Mouse (Mus musculus): ENCODE data around the gene Krtap9-5. TPM values are rescaled to one million over a fixed set of nuclear protein-coding genes. Genes with fewer than 3 reads are reported as not detected.

Krtap9-5 gene
- total and polyA plus RNA-seq, 2 experiments from 2014 or later = not detected

DNA sequence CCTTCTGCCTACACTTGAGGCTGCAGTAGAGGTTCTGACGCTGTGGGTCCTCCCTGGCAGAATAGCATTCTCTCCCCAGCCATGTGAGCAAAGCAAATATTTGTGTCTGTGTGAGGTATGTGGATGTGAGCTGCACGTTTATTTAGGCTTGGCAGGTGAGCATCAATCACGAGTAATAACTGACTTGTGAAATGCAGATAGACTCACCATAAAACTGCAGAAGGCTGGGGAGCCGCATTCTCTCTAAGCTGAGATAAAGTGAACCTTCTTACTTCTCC is 46.0 kb downstream of the Krtap9-5 start:
- no peak for TF ChIP-seq EP300 (IDR thresholded peaks at IDR 0.05; ENCODE audit: low read depth)
- no peak for TF ChIP-seq CTCF (IDR thresholded peaks at IDR 0.05; ENCODE audit: low read depth)
- no peaks in the 10 kb centered on the region for H3K36me3 ChIP-seq (replicated peaks; ENCODE audit: control insufficient read depth, insufficient read depth, low read length)
- H3K4me1 ChIP-seq (ENCODE audit: control insufficient read depth, insufficient read depth) = no peaks in the 10 kb centered on the region
- DNase-seq (ENCODE audit: low spot score) = no peak
- no peak for ATAC-seq (ENCODE audit: insufficient read depth, low read depth)
- H3K27me3 ChIP-seq (ENCODE audit: control insufficient read depth, insufficient read depth, low read length) = peaks cover 24% of the 10 kb centered on the region; the same call in 1 of the 2 replicates
- H3K4me3 ChIP-seq (ENCODE audit: low read depth, low read length) = no peak overlapping the region
- no peaks in the 10 kb centered on the region for H3K9me3 ChIP-seq (replicated peaks; ENCODE audit: control insufficient read depth, low read length)
- no peak overlapping the region for H3K4me2 ChIP-seq (ENCODE audit: low read depth, low read length)
- 56% methylated on average over 4 of the region's 4 CpGs for WGBS
- H3K27ac ChIP-seq (ENCODE audit: low read depth) = no peak overlapping the region
- H3K9ac ChIP-seq (replicated peaks; ENCODE audit: low read depth, low read length) = no peak overlapping the region

DNA sequence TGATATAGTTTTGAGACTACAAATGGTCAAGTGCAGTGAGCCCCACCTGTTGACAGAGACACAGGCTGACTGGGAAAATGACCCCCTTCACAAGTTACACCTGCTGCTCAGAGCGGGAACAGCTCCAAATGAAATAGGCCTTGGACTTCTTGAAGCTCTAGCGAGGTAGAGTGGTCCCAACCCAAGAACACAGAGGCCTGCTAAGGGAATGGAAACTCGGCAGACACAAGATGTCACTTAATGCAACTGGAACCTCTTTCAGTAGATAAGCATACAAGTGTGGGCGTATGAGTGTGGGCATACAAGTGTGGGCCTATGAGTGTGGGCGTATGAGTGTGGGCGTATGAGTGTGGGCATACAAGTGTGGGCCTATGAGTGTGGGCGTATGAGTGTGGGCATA is 50.8 kb downstream of the Krtap9-5 start:
- WGBS = 74% methylated on average over 7 of the region's 7 CpGs
- H3K36me3 ChIP-seq (replicated peaks; ENCODE audit: control insufficient read depth, insufficient read depth, low read length) = no peaks in the 10 kb centered on the region
- H3K9ac ChIP-seq (replicated peaks; ENCODE audit: low read depth, low read length) = no peak overlapping the region
- H3K27ac ChIP-seq (ENCODE audit: low read depth) = no peak overlapping the region
- H3K9me3 ChIP-seq (replicated peaks; ENCODE audit: control insufficient read depth, low read length) = no peaks in the 10 kb centered on the region
- H3K4me1 ChIP-seq (ENCODE audit: control insufficient read depth, insufficient read depth) = no peaks in the 10 kb centered on the region
- H3K27me3 ChIP-seq (ENCODE audit: control insufficient read depth, insufficient read depth, low read length) = 0 out of 2 replicates have a peak, but pooled peaks cover 7% of the 10 kb centered on the region
- TF ChIP-seq CTCF (IDR thresholded peaks at IDR 0.05; ENCODE audit: low read depth) = no peak
- no peak for TF ChIP-seq EP300 (IDR thresholded peaks at IDR 0.05; ENCODE audit: low read depth)
- ATAC-seq (ENCODE audit: insufficient read depth, low read depth) (no peak), DNase-seq (ENCODE audit: low spot score) (no peak)
- H3K4me3 ChIP-seq (ENCODE audit: low read depth, low read length) = no peak overlapping the region
- no peak overlapping the region for H3K4me2 ChIP-seq (ENCODE audit: low read depth, low read length)

Other genes with a start within 250 kb of the Krtap9-5 start
Only the 30 nearest of the 32 such genes appear.
- gene Gm11595, start 175.6 kb upstream of the Krtap9-5 start, total RNA-seq (2014; rRNA removed; ENCODE audit: low replicate concordance) = not detected in 2 replicates
- not detected in 2 replicates for gene Gm11595, start 175.6 kb upstream of the Krtap9-5 start, polyA plus RNA-seq (2015; fragmentation: Nextera tagmentation; extraction: Ambion mirVana)
- not detected in 2 replicates for gene Krtap4-8, start 167.8 kb upstream of the Krtap9-5 start, total RNA-seq (2014; rRNA removed; ENCODE audit: low replicate concordance)
- not detected in 2 replicates for gene Krtap4-8, start 167.8 kb upstream of the Krtap9-5 start, polyA plus RNA-seq (2015; fragmentation: Nextera tagmentation; extraction: Ambion mirVana)
- not detected in 2 replicates for gene Krtap4-9, start 163.3 kb upstream of the Krtap9-5 start, total RNA-seq (2014; rRNA removed; ENCODE audit: low replicate concordance)
- not detected in 2 replicates for gene Krtap4-9, start 163.3 kb upstream of the Krtap9-5 start, polyA plus RNA-seq (2015; fragmentation: Nextera tagmentation; extraction: Ambion mirVana)
- not detected in 2 replicates for gene Gm11596, start 155.0 kb upstream of the Krtap9-5 start, total RNA-seq (2014; rRNA removed; ENCODE audit: low replicate concordance)
- gene Gm11596, start 155.0 kb upstream of the Krtap9-5 start, polyA plus RNA-seq (2015; fragmentation: Nextera tagmentation; extraction: Ambion mirVana) = not detected in 2 replicates
- gene Gm11569, start 149.5 kb upstream of the Krtap9-5 start, total RNA-seq (2014; rRNA removed; ENCODE audit: low replicate concordance) = not detected in 2 replicates
- not detected in 2 replicates for gene Gm11569, start 149.5 kb upstream of the Krtap9-5 start, polyA plus RNA-seq (2015; fragmentation: Nextera tagmentation; extraction: Ambion mirVana)
- not detected in 2 replicates for gene Gm11554, start 144.0 kb upstream of the Krtap9-5 start, total RNA-seq (2014; rRNA removed; ENCODE audit: low replicate concordance)
- not detected in 2 replicates for gene Gm11554, start 144.0 kb upstream of the Krtap9-5 start, polyA plus RNA-seq (2015; fragmentation: Nextera tagmentation; extraction: Ambion mirVana)
- not detected in 2 replicates for gene Krtap4-13, start 138.6 kb upstream of the Krtap9-5 start, total RNA-seq (2014; rRNA removed; ENCODE audit: low replicate concordance)
- not detected in 2 replicates for gene Krtap4-13, start 138.6 kb upstream of the Krtap9-5 start, polyA plus RNA-seq (2015; fragmentation: Nextera tagmentation; extraction: Ambion mirVana)
- gene Gm11564, start 132.8 kb upstream of the Krtap9-5 start, total RNA-seq (2014; rRNA removed; ENCODE audit: low replicate concordance) = not detected in 2 replicates
- gene Gm11564, start 132.8 kb upstream of the Krtap9-5 start, polyA plus RNA-seq (2015; fragmentation: Nextera tagmentation; extraction: Ambion mirVana) = not detected in 2 replicates
- gene 2300003K06Rik, start 110.4 kb upstream of the Krtap9-5 start, total RNA-seq (2014; rRNA removed; ENCODE audit: low replicate concordance) = not detected in 2 replicates
- not detected in 2 replicates for gene 2300003K06Rik, start 110.4 kb upstream of the Krtap9-5 start, polyA plus RNA-seq (2015; fragmentation: Nextera tagmentation; extraction: Ambion mirVana)
- gene Krtap4-16, start 96.9 kb upstream of the Krtap9-5 start, total RNA-seq (2014; rRNA removed; ENCODE audit: low replicate concordance) = not detected in 2 replicates
- not detected in 2 replicates for gene Krtap4-16, start 96.9 kb upstream of the Krtap9-5 start, polyA plus RNA-seq (2015; fragmentation: Nextera tagmentation; extraction: Ambion mirVana)
- not detected in 2 replicates for gene Gm11568, start 90.6 kb upstream of the Krtap9-5 start, total RNA-seq (2014; rRNA removed; ENCODE audit: low replicate concordance)
- not detected in 2 replicates for gene Gm11568, start 90.6 kb upstream of the Krtap9-5 start, polyA plus RNA-seq (2015; fragmentation: Nextera tagmentation; extraction: Ambion mirVana)
- gene Gm11559, start 84.0 kb upstream of the Krtap9-5 start, total RNA-seq (2014; rRNA removed; ENCODE audit: low replicate concordance) = not detected in 2 replicates
- gene Gm11559, start 84.0 kb upstream of the Krtap9-5 start, polyA plus RNA-seq (2015; fragmentation: Nextera tagmentation; extraction: Ambion mirVana) = not detected in 2 replicates
- gene Krtap9-1, start 75.1 kb upstream of the Krtap9-5 start, total RNA-seq (2014; rRNA removed; ENCODE audit: low replicate concordance) = not detected in 2 replicates
- gene Krtap9-1, start 75.1 kb upstream of the Krtap9-5 start, polyA plus RNA-seq (2015; fragmentation: Nextera tagmentation; extraction: Ambion mirVana) = not detected in 2 replicates
- not detected in 2 replicates for gene Gm11567, start 69.3 kb upstream of the Krtap9-5 start, total RNA-seq (2014; rRNA removed; ENCODE audit: low replicate concordance)
- not detected in 2 replicates for gene Gm11567, start 69.3 kb upstream of the Krtap9-5 start, polyA plus RNA-seq (2015; fragmentation: Nextera tagmentation; extraction: Ambion mirVana)
- not detected in 2 replicates for gene Krtap31-1, start 40.6 kb upstream of the Krtap9-5 start, total RNA-seq (2014; rRNA removed; ENCODE audit: low replicate concordance)
- gene Krtap31-1, start 40.6 kb upstream of the Krtap9-5 start, polyA plus RNA-seq (2015; fragmentation: Nextera tagmentation; extraction: Ambion mirVana) = not detected in 2 replicates
- gene Gm11565, start 33.7 kb upstream of the Krtap9-5 start, total RNA-seq (2014; rRNA removed; ENCODE audit: low replicate concordance) = not detected in 2 replicates
- gene Gm11565, start 33.7 kb upstream of the Krtap9-5 start, polyA plus RNA-seq (2015; fragmentation: Nextera tagmentation; extraction: Ambion mirVana) = not detected in 2 replicates
- gene Krtap31-2, start 12.2 kb upstream of the Krtap9-5 start, total RNA-seq (2014; rRNA removed; ENCODE audit: low replicate concordance) = not detected in 2 replicates
- gene Krtap31-2, start 12.2 kb upstream of the Krtap9-5 start, polyA plus RNA-seq (2015; fragmentation: Nextera tagmentation; extraction: Ambion mirVana) = not detected in 2 replicates
- not detected in 2 replicates for gene Krtap29-1, start 30.6 kb downstream of the Krtap9-5 start, total RNA-seq (2014; rRNA removed; ENCODE audit: low replicate concordance)
- gene Krtap29-1, start 30.6 kb downstream of the Krtap9-5 start, polyA plus RNA-seq (2015; fragmentation: Nextera tagmentation; extraction: Ambion mirVana) = not detected in 2 replicates
- not detected in 2 replicates for gene Krtap16-1, start 38.1 kb downstream of the Krtap9-5 start, total RNA-seq (2014; rRNA removed; ENCODE audit: low replicate concordance)
- not detected in 2 replicates for gene Krtap16-1, start 38.1 kb downstream of the Krtap9-5 start, polyA plus RNA-seq (2015; fragmentation: Nextera tagmentation; extraction: Ambion mirVana)
- not detected in 2 replicates for gene Krtap17-1, start 45.5 kb downstream of the Krtap9-5 start, total RNA-seq (2014; rRNA removed; ENCODE audit: low replicate concordance)
- not detected in 2 replicates for gene Krtap17-1, start 45.5 kb downstream of the Krtap9-5 start, polyA plus RNA-seq (2015; fragmentation: Nextera tagmentation; extraction: Ambion mirVana)
- gene Krt33a, start 67.7 kb downstream of the Krtap9-5 start, total RNA-seq (2014; rRNA removed; ENCODE audit: low replicate concordance) = not detected in 2 replicates
- gene Krt33a, start 67.7 kb downstream of the Krtap9-5 start, polyA plus RNA-seq (2015; fragmentation: Nextera tagmentation; extraction: Ambion mirVana) = not detected in 2 replicates
- gene Krt33b, start 81.4 kb downstream of the Krtap9-5 start, total RNA-seq (2014; rRNA removed; ENCODE audit: low replicate concordance) = not detected in 2 replicates
- gene Krt33b, start 81.4 kb downstream of the Krtap9-5 start, polyA plus RNA-seq (2015; fragmentation: Nextera tagmentation; extraction: Ambion mirVana) = not detected in 2 replicates
- gene Krt34, start 93.1 kb downstream of the Krtap9-5 start, total RNA-seq (2014; rRNA removed; ENCODE audit: low replicate concordance) = not detected in 2 replicates
- gene Krt34, start 93.1 kb downstream of the Krtap9-5 start, polyA plus RNA-seq (2015; fragmentation: Nextera tagmentation; extraction: Ambion mirVana) = not detected in 2 replicates
- not detected in 2 replicates for gene Krt31, start 102.1 kb downstream of the Krtap9-5 start, total RNA-seq (2014; rRNA removed; ENCODE audit: low replicate concordance)
- gene Krt31, start 102.1 kb downstream of the Krtap9-5 start, polyA plus RNA-seq (2015; fragmentation: Nextera tagmentation; extraction: Ambion mirVana) = not detected in 2 replicates
- gene Krt32, start 139.8 kb downstream of the Krtap9-5 start, total RNA-seq (2014; rRNA removed; ENCODE audit: low replicate concordance) = not detected in 2 replicates
- not detected in 2 replicates for gene Krt32, start 139.8 kb downstream of the Krtap9-5 start, polyA plus RNA-seq (2015; fragmentation: Nextera tagmentation; extraction: Ambion mirVana)
- gene Krt35, start 147.8 kb downstream of the Krtap9-5 start, total RNA-seq (2014; rRNA removed; ENCODE audit: low replicate concordance) = not detected in 2 replicates
- gene Krt35, start 147.8 kb downstream of the Krtap9-5 start, polyA plus RNA-seq (2015; fragmentation: Nextera tagmentation; extraction: Ambion mirVana) = not detected in 2 replicates
- gene Krt36, start 157.2 kb downstream of the Krtap9-5 start, total RNA-seq (2014; rRNA removed; ENCODE audit: low replicate concordance) = not detected in 2 replicates
- not detected in 2 replicates for gene Krt36, start 157.2 kb downstream of the Krtap9-5 start, polyA plus RNA-seq (2015; fragmentation: Nextera tagmentation; extraction: Ambion mirVana)
- gene Krt13, start 173.1 kb downstream of the Krtap9-5 start, total RNA-seq (2014; rRNA removed; ENCODE audit: low replicate concordance) = not detected in 2 replicates
- gene Krt13, start 173.1 kb downstream of the Krtap9-5 start, polyA plus RNA-seq (2015; fragmentation: Nextera tagmentation; extraction: Ambion mirVana) = 0.30 TPM in 1 of 2 replicates, not detected in the other
- 0.12 and 8.1 TPM in 2 replicates for gene Krt15, start 187.5 kb downstream of the Krtap9-5 start, total RNA-seq (2014; rRNA removed; ENCODE audit: low replicate concordance)
- gene Krt15, start 187.5 kb downstream of the Krtap9-5 start, polyA plus RNA-seq (2015; fragmentation: Nextera tagmentation; extraction: Ambion mirVana) = 0.40 and 2.8 TPM in 2 replicates
- gene Krt19, start 200.2 kb downstream of the Krtap9-5 start, total RNA-seq (2014; rRNA removed; ENCODE audit: low replicate concordance) = 22.5 and 52.2 TPM in 2 replicates
- 20.6 and 29.3 TPM in 2 replicates for gene Krt19, start 200.2 kb downstream of the Krtap9-5 start, polyA plus RNA-seq (2015; fragmentation: Nextera tagmentation; extraction: Ambion mirVana)

Measured in heart, postnatal 0 days (tissue).